Mouse (Mus musculus) c-Kit-positive CD71-positive TER-119-positive erythroid progenitor cells, embryonic 14.5 days (primary cell): ENCODE measurements around the gene Sbno2.
A peak's percentile ranks its signal among the peaks of the same experiment; 100 is the strongest.

Experiments
- DNase-seq: peaks from one replicate; pipeline ENCODE4 v3.0.0-alpha.2; 2013; ENCODE audit warnings: low spot score

The Sbno2 gene

DNA sequence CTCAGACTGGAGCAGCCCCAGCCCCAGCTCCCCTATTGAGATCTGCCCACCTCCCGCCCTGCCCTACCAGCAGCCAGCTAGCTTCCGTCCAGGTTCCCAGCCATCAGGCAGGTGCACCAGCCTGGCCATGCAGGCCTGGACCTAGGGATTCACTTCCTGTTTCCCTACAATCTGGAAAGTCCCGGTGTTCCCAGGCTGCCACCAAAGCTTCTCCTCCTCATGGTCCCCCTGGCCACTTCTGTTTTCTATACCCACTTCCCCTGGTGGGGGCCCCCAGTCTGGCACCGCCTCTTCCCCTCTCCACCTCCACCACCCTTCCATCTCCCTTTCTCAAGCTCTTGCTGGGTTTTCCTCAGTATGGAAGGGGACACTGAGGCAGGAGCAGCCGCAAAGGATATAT, at the start of gene Sbno2:
Gene Sbno2, minus strand, starts transcription at position 112 of the 400 bp plus-strand sequence.
- no peak for DNase-seq

DNA sequence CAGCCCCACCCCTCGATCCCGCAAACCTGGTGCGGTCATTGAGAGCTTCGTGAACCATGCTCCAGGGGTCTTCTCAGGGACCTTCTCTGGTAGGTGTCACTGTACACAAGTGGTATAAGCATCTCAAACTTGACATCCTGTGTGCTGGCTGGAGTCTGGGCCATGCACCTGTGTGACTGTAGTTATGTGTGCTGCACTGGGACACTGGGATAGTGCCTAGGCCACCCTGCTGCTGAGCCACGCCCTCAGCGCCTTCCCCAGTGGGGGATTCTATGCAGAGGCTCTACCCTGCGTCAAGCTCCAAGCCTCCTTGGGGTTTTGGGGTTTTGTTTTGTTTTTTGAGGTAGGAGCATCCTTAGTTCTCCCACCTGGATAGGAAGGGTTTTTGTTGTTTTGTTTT, 49.0 kb upstream of the Sbno2 start:
- DNase-seq, result no peak

DNA sequence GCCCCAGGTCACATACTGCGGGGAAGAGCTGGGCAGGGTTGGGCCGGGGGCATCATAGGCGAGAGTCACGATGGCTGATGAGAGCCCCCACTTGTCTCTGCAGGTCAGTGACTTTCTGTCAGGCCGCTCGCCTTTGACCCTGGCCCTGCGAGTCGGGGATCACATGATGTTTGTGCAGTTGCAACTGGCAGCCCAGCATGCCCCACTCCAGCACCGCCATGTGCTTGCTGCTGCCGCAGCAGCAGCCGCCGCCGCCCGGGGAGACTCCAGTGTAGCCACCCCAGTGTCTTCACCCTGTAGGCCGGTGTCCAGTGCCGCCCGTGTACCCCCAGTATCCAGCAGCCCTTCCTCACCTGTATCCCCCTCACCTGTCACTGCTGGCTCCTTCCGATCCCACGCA, 48.3 kb upstream of the Sbno2 start:
- no peak for DNase-seq

- no peak for DNase-seq
Measured at GRCm38 (mm10) chr10:80152873-80153260, 47.5 kb upstream of the Sbno2 start.

DNA sequence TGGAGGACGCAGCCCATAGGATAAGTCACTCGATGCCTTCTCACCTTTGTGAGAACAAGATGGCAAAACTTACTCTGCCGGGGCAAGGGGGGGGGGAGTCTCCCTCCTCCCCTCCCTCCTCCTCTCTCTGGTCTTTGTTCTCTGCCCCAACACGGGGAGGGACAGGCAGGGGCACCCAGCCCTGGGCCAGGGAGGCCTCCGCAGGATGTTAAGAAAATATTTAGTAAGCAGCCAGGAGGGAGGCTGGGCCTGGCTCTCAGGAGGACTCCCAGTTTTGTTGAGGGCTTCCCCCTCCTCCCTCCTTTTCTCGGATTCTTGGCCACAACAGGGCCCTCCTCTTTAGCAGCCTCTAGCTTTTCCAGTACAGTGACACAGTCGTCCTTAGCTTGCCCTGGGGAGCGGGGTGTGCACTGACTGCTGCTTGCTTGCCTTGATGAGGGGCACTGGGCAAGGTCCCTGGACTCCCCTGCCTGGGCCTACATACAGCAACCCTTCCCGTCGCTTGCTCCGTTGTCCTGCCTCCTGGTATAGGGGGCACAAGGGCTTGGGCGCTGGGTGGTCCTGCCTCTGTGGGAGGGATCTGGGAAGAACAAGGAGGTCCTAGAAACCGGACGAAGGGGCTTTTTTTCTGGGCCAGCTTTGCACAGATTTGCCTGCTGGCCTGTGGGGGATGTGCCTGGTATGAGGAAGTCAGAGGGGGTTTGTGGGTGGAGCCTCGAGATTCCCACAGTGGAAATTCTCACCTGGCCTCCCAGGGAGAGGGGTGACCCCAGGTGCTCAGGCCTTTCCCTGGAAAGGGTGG, 46.9 kb upstream of the Sbno2 start:
- no peak for DNase-seq

DNA sequence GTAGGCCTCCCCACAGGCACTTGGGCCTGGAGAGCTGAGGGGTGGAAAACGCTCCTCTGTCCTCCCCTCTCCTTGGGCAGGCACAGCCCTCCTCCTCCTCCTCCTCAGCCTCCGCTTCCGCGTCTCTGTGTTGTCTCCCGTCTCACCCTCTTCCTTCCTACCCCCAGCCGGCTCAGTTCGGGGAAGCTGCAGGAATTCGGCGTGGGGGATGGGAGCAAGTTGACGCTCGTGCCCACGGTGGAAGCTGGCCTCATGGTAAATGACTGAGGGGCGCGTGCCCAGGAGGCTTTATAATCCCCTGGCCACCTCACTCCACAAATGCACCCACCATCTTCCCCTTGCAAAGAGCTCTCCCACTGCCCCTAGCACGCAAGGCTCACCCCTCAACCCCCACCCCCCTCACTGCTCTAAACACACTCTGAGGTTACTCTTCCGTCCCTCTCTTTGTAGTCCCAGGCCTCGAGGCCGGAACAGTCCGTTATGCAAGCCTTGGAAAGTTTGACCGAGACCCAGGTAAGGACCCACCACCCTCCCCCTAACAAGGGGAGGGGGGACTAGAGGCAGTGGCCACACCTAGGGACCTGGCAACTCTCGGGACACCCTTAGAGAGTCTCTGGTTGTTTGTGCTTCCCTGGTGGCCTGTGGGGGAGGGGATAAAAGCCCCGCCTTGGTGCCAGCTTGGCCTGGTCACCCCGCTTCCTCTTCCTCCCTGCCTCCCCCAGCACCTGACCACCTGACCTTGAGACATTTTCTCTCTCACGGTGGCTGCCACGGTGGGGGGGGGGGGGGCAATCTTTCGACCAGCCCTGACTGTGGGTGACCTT, 46.1 kb upstream of the Sbno2 start:
- no peak for DNase-seq

- no peak for DNase-seq
Measured at GRCm38 (mm10) chr10:80150226-80151210, 45.1 kb upstream of the Sbno2 start.

DNA sequence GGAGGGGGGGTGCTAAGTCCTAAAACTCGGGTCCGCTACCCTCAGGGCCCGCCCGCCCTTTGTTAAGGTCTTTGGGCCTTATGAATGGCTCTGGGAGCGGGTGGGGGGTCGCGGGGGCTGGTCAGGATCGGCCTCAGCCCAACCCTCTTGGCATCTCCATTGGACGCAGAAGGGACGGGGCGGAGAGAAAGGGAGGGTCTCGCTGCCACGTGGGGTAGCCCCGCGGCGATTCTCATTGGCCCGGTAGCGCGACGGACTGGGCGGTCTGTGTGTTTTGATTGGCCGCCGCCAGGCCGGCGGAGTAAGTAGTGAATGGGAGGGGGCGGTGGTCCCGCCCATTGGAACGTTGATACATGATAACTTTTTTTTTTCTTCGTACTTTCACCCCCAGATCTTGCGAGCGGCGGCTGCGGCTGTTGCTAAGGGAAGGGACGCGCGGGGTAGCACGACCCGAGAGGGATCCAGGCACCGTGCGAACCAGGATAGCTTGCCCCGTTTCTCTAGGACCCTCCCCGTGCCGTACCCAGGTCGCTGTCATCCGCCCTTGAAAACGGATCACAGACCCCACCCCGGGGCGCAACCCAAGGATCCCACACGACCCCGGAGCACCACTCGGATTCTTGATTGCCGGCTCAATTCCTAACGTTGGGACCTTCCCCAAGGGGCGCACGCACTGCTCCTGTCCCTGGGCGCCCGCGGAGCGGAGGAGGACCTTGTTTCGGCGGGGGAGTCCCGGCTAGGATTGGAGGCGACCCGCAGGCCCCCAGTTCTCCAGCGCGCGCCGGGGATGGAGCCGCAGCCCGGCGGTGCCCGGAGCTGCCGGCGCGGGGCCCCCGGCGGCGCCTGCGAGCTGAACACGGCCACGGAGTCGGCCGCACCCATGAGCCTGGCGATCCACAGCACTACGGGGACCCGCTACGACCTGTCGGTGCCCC, 44.2 kb upstream of the Sbno2 start:
- DNase-seq, result peak; percentile 94

DNA sequence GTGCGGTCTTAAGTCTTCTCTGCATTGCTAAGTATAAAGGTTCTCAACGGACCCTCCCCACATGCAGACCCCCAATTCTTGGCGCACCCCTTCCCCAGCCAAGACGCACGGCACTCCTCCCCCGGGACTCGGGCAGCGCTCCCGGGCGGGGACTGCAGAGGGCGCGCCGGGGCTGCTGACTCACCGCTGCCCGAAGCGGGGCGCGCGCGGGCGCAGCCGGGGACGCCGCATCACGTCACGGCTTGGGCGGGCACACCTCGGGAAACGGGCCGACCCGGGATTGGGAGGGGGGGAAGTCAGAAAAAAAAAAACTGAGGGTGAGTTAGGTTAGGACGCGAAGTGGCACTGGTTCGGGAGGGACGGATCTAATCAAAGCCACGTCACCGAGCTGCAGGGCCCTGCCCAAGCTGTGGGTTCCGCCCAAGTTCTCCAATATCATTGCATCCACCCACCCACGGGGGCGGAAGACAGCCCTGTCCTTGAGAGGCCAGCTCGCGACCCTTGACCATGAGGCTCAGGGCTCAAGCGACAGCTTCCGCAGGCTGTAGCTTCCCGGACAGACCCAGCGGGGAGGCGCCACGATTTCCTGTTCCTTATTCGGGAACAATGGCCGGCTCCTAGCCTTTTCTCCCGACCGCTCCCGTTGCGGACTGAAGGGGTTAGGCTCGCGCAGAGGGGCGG, 43.4 kb upstream of the Sbno2 start:
- DNase-seq, result peak; percentile 84

GRCm38 (mm10) chr10:80147719-80148601, 42.6 kb upstream of the Sbno2 start, which contains the start of gene Midn:
Gene Midn, plus strand, starts transcription at chr10:80148272.
- no peak for DNase-seq

GRCm38 (mm10) chr10:80147146-80147718, 41.9 kb upstream of the Sbno2 start:
- no peak for DNase-seq

DNA sequence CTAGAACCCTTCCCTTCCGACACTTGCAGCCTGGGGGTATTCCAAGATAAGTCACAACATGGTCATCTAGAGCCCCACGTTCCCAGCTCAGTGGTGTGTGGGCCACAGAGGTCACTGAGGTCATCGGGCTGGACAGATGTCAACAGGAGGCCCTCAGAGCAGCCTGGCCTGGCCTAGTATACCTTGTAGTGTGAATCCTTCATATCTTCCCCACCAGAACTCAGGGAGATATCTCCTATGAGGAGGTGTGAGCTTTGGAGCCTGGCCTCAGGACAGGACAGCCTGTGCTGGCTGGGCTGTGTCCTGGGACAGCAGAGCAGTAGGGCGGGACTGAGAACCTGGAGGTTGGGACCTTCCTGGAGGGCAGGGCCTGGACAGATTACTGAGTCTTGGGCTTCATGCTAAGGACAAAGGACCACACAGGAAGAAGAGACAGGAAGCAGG, 41.2 kb upstream of the Sbno2 start:
- DNase-seq, result no peak

DNA sequence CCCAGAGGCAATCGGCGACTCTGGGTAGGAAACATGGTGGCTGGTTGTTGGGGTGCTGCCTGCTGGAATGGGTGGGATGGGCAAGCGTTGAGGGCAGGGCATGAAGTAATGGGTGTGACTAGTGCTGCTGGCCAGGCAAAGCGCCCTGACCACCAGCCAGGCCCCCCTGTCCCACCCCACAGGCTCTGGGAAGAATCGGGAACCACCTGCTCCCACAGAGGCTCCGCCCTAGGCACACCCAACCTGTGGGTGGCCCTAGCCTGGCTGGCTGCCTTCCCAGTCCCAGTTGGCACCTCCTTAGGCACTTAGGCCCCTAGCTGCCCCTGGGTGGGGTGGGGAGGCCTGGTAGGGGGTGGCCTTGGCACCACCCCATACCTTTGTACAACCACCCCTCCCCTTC, 40.5 kb upstream of the Sbno2 start:
- DNase-seq, result no peak

GRCm38 (mm10) chr10:80144864-80145838, 39.8 kb upstream of the Sbno2 start:
- no peak for DNase-seq

GRCm38 (mm10) chr10:80144159-80144558, 38.8 kb upstream of the Sbno2 start:
- DNase-seq, result no peak

DNA sequence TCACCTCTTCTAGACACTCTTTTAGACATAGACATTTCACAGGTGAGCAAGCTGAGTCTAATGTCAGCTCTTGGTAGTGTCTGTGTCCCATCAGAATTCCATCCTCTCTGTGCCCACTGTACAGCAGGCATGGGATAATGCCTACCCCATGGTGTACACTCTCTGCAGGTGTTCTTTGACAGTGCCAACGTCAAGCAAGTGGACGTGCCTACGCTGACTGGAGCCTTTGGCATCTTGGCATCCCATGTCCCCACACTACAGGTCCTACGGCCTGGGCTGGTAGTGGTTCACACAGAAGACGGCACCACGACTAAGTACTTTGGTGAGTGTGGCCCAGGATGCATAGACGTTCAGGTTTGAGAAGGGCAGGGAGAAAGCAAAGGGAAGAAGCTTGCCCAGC, 38.3 kb upstream of the Sbno2 start:
- no peak for DNase-seq

- DNase-seq, result no peak
Measured at GRCm38 (mm10) chr10:80142530-80142925, 37.2 kb upstream of the Sbno2 start.
